Mouse (Mus musculus): ENCODE data around the gene Npc1l1. TPM values are rescaled to one million over a fixed set of nuclear protein-coding genes. Genes with fewer than 3 reads are reported as not detected.

Gene Npc1l1
- polyA plus RNA-seq, 2 experiments: 0.08 to 0.11 TPM

DNA sequence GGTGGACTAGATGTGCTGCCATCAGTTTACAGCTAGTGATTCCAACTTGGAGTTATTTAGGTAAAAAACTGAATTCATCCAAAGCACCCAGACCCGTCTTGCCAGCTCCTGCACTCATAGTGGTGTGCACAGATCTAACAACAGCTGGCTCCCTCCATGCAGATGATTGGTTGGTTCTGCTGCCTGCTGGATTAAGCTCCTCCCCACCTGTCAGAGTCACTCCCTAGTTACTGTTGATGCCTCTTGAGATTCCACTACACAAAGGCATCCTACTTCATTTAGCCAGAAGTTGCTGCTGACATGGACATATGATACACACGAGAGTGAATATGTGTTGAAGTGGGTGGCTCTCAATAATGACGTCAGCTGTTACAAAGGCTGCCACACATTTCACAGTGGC lies 13.1 kb downstream of the Npc1l1 start:
- H3K4me2 ChIP-seq (ENCODE audit: low read depth): no peak overlapping the region
- no peaks in the 10 kb centered on the region for H3K4me1 ChIP-seq (replicated peaks; ENCODE audit: control insufficient read depth in 2 of 2, insufficient read depth in 2 of 2, low read length in 1 of 2)
- no peak overlapping the region for H3K9ac ChIP-seq (replicated peaks)
- DNase-seq (ENCODE audit: low read depth in 3 of 3, low spot score in 3 of 3): no peak
- no peaks in the 10 kb centered on the region for H3K27me3 ChIP-seq (ENCODE audit: control insufficient read depth, insufficient read depth, low read length)
- no peaks in the 10 kb centered on the region for H3K36me3 ChIP-seq (replicated peaks; ENCODE audit: control insufficient read depth, insufficient read depth, low read depth)
- TF ChIP-seq EP300 (IDR thresholded peaks at IDR 0.05; ENCODE audit: low read depth) (no peak), CTCF (IDR thresholded peaks at IDR 0.05; ENCODE audit: low read depth) (no peak)
- 48% methylated on average over 3 of the region's 3 CpGs for WGBS (ENCODE audit: insufficient replicate concordance)
- H3K27ac ChIP-seq: no peak overlapping the region
- H3K9me3 ChIP-seq (ENCODE audit: control insufficient read depth, low read length): no peaks in the 10 kb centered on the region
- ATAC-seq (ENCODE audit: insufficient read depth): no peak
- H3K4me3 ChIP-seq (ENCODE audit: insufficient read depth in 1 of 2, low read depth in 2 of 2, low read length in 2 of 2): no peak overlapping the region

DNA sequence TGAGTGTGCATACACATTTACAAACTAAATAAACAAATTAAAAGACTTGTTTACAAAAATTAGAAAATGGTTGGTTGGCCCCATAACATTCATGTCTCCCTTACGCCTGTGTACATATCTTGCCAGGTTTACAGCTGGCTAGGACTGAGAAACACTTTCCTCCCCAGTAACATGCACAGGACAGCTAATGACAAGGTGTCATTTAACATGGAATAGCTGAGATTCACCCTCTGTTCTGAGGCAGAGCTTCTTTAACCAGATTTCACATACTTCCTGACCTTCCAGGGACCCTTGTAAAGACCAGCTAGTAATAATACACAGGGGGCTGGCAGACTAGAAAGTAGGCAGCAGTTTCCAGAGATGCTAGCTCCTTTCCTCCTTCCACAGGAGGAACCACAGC lies 21.8 kb downstream of the Npc1l1 start:
- no peak overlapping the region for H3K27ac ChIP-seq
- no peak overlapping the region for H3K9ac ChIP-seq (replicated peaks)
- no peak overlapping the region for H3K4me3 ChIP-seq (ENCODE audit: insufficient read depth in 1 of 2, low read depth in 2 of 2, low read length in 2 of 2)
- TF ChIP-seq CTCF (IDR thresholded peaks at IDR 0.05; ENCODE audit: low read depth) (no peak), EP300 (IDR thresholded peaks at IDR 0.05; ENCODE audit: low read depth) (no peak)
- H3K27me3 ChIP-seq (ENCODE audit: control insufficient read depth, insufficient read depth, low read length): no peaks in the 10 kb centered on the region
- H3K9me3 ChIP-seq (ENCODE audit: control insufficient read depth, low read length): no peaks in the 10 kb centered on the region
- no peak overlapping the region for H3K4me2 ChIP-seq (ENCODE audit: low read depth)
- no peaks in the 10 kb centered on the region for H3K36me3 ChIP-seq (replicated peaks; ENCODE audit: control insufficient read depth, insufficient read depth, low read depth)
- DNase-seq (ENCODE audit: low read depth in 3 of 3, low spot score in 3 of 3) (no peak), ATAC-seq (ENCODE audit: insufficient read depth) (no peak)
- 62% methylated on average over 1 of the region's 1 CpGs for WGBS (ENCODE audit: insufficient replicate concordance)
- no peaks in the 10 kb centered on the region for H3K4me1 ChIP-seq (replicated peaks; ENCODE audit: control insufficient read depth in 2 of 2, insufficient read depth in 2 of 2, low read length in 1 of 2)

DNA sequence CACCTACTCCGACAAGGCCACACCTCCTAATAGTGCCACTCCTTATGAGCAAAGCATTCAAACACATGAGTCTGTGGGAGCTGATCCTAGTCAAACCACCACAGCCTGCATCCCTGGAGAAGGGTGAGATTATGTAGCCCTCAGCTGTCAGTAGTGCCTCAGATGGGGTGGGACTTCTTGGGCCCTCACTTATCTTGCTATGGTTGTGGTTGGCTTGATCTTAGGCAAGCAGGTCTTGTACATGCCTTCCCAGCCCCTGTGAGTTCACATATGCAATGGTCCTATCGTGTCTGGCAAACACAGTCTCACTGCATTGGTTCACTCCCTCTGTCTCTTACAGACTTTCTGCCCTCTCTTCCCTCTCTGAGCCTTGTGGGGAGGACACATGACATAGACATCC lies 22.9 kb downstream of the Npc1l1 start:
- 45% methylated on average over 2 of the region's 2 CpGs for WGBS (ENCODE audit: insufficient replicate concordance)
- H3K4me1 ChIP-seq (replicated peaks; ENCODE audit: control insufficient read depth in 2 of 2, insufficient read depth in 2 of 2, low read length in 1 of 2): no peaks in the 10 kb centered on the region
- TF ChIP-seq EP300 (IDR thresholded peaks at IDR 0.05; ENCODE audit: low read depth) (no peak), CTCF (IDR thresholded peaks at IDR 0.05; ENCODE audit: low read depth) (no peak)
- H3K27ac ChIP-seq: no peak overlapping the region
- no peak overlapping the region for H3K4me3 ChIP-seq (ENCODE audit: insufficient read depth in 1 of 2, low read depth in 2 of 2, low read length in 2 of 2)
- H3K9me3 ChIP-seq (ENCODE audit: control insufficient read depth, low read length): no peaks in the 10 kb centered on the region
- H3K36me3 ChIP-seq (replicated peaks; ENCODE audit: control insufficient read depth, insufficient read depth, low read depth): no peaks in the 10 kb centered on the region
- no peak overlapping the region for H3K9ac ChIP-seq (replicated peaks)
- H3K27me3 ChIP-seq (ENCODE audit: control insufficient read depth, insufficient read depth, low read length): no peaks in the 10 kb centered on the region
- ATAC-seq (ENCODE audit: insufficient read depth) (0 out of 2 replicates have a peak, but pooled peaks have one; percentile 28), DNase-seq (ENCODE audit: low read depth in 3 of 3, low spot score in 3 of 3) (no peak)
- H3K4me2 ChIP-seq (ENCODE audit: low read depth): no peak overlapping the region

DNA sequence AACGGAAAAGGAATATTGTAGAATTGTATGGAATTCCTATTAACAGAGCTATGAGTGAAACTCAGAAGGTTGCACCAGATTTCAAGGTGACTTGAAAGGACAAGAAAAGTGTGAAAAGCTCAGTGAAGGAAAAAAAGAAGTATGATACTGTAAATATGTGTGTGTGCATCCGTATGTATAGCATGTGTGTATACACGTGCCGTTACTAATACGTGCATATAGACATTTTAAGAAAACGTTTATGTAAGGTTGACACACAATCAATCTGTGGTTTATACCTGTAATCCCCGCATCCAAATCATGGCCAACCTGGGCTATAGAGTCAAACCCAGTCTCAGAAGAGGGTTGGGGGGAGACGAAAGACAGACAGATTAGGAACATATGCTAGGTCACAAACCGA lies 29.4 kb downstream of the Npc1l1 start:
- Histone ChIP-seq H3K9ac (replicated peaks) (peak overlapping the region; percentile 73), H3K9me3 (ENCODE audit: control insufficient read depth, low read length) (no peaks in the 10 kb centered on the region), H3K27ac (no peak overlapping the region), H3K4me2 (ENCODE audit: low read depth) (peak overlapping the region; percentile 85), H3K4me3 (ENCODE audit: insufficient read depth in 1 of 2, low read depth in 2 of 2, low read length in 2 of 2) (peak overlapping the region; percentile 69 to 86; a peak in 3 of 4 replicates), H3K4me1 (replicated peaks; ENCODE audit: control insufficient read depth in 2 of 2, insufficient read depth in 2 of 2, low read length in 1 of 2) (peaks cover 9 to 13% of the 10 kb centered on the region in 2 experiments), H3K27me3 (ENCODE audit: control insufficient read depth, insufficient read depth, low read length) (no peaks in the 10 kb centered on the region), H3K36me3 (replicated peaks; ENCODE audit: control insufficient read depth, insufficient read depth, low read depth) (no peaks in the 10 kb centered on the region)
- DNase-seq (ENCODE audit: low read depth in 3 of 3, low spot score in 3 of 3): no peak
- no peak for ATAC-seq (ENCODE audit: insufficient read depth)
- WGBS (ENCODE audit: insufficient replicate concordance): 20% methylated on average over 9 of the region's 9 CpGs
- TF ChIP-seq CTCF (IDR thresholded peaks at IDR 0.05; ENCODE audit: low read depth) (no peak), EP300 (IDR thresholded peaks at IDR 0.05; ENCODE audit: low read depth) (no peak)

DNA sequence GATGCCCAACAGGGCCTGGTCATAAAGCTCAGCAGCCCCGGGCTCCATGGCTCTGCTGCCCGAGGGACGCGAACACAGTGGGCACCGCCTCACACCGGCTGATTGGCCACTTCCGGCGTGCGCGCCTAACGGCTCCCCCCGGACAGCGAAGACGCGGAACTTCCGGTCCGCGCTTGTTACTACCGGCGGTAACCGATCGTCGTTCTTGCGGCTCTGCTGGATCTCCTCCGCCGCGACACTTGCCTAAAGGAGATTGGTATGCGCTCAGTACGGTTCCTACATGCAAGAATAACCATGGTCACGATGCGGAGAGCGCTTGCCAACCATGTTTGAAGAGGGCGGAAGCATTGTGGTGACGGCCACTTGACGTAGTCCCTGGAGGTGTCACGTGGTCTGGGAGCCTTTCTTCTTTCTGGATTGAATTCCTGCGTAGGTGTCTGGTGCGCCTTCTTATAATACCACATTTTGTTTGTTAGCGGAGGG lies 29.8 kb downstream of the Npc1l1 start, which contains the start of gene Nudcd3:
Gene Nudcd3 (minus strand): TSS at position 329 of the 483 bp plus-strand sequence.
- Histone ChIP-seq H3K9me3 (ENCODE audit: control insufficient read depth, low read length) (no peaks in the 10 kb centered on the region), H3K36me3 (replicated peaks; ENCODE audit: control insufficient read depth, insufficient read depth, low read depth) (no peaks in the 10 kb centered on the region), H3K9ac (replicated peaks) (peak within 1 kb of the TSS; percentile 73), H3K27me3 (ENCODE audit: control insufficient read depth, insufficient read depth, low read length) (no peaks in the 10 kb centered on the region), H3K4me3 (ENCODE audit: insufficient read depth in 1 of 2, low read depth in 2 of 2, low read length in 2 of 2) (peak within 1 kb of the TSS; percentile 69 to 86), H3K4me1 (replicated peaks; ENCODE audit: control insufficient read depth in 2 of 2, insufficient read depth in 2 of 2, low read length in 1 of 2) (peaks cover 9 to 13% of the 10 kb centered on the region in 2 experiments), H3K27ac (peak within 1 kb of the TSS; percentile 62), H3K4me2 (ENCODE audit: low read depth) (peak within 1 kb of the TSS; percentile 85)
- TF ChIP-seq CTCF (IDR thresholded peaks at IDR 0.05; ENCODE audit: low read depth) (no peak), EP300 (IDR thresholded peaks at IDR 0.05; ENCODE audit: low read depth) (no peak)
- WGBS (ENCODE audit: insufficient replicate concordance): under 1% methylated on average over 39 of the region's 39 CpGs
- DNase-seq (ENCODE audit: low read depth in 3 of 3, low spot score in 3 of 3): peak; percentile 72 to 76 (median 74)
- ATAC-seq (ENCODE audit: insufficient read depth): peak; percentile 98
